8 mouse cellular contexts compared by ENCODE assay signal in the genomic region with DNA sequence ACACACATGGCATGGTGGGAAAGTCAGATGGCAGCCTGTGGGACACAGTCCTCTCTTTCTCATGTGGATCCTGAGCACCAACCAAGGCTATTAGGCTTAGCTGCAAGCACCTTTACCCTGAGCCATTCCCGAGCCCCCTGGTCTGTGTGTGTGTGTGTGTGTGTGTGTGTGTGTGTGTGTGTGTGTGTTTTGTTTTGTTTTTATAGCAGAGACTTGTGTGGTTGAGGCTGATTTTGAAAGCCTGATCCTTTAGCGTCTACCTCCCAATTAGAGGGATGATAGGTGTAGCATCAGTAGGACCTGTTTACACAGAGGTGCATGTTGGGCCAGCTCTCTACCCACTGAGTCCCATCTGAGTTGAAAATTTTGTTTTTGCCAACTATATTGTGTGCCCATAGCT. TPM values are rescaled to one million over a fixed set of nuclear protein-coding genes. Genes with fewer than 3 reads are reported as not detected.
DNase-seq lines count a peak whose midpoint lies in the region; ATAC-seq and TF ChIP-seq lines count a peak whose summit lies in the region.

No protein-coding gene starts in this region.

- no peak for ATAC-seq in heart, postnatal 0 days (ENCODE audit: insufficient read depth, low read depth)
- ATAC-seq in CD4-positive, CD25-positive, alpha-beta regulatory T cell, adult 4 months: no peak

- H3K4me3 ChIP-seq in heart, postnatal 0 days (ENCODE audit: low read depth, low read length): peak overlapping the region; percentile 70
- peak overlapping the region; percentile 55 to 81 for H3K4me3 ChIP-seq in MEL (ENCODE audit: control insufficient read depth in 1 of 2, insufficient read depth in 1 of 2, low read depth in 2 of 2, low read length in 2 of 2)
- peak overlapping the region; percentile 85 for H3K4me3 ChIP-seq in hindbrain, embryonic 10.5 days
- peak overlapping the region; percentile 85 for H3K4me3 ChIP-seq in midbrain, embryonic 10.5 days

- peak overlapping the region; percentile 80 for H3K9ac ChIP-seq in heart, postnatal 0 days (replicated peaks; ENCODE audit: low read depth, low read length)
- peak overlapping the region; percentile 82 for H3K9ac ChIP-seq in MEL (ENCODE audit: control insufficient read depth, low read depth, low read length, poor library complexity, severe bottlenecking)

- H3K27me3 ChIP-seq in heart, postnatal 0 days (ENCODE audit: control insufficient read depth, insufficient read depth, low read length): no peaks in the 10 kb centered on the region
- no peaks in the 10 kb centered on the region for H3K27me3 ChIP-seq in MEL (ENCODE audit: control insufficient read depth in 1 of 2, insufficient read depth in 2 of 2, low read length in 2 of 2)
- H3K27me3 ChIP-seq in hindbrain, embryonic 10.5 days (ENCODE audit: insufficient read depth, poor library complexity, severe bottlenecking): peaks cover 7% of the 10 kb centered on the region; the same call in 1 of the 2 replicates
- peaks cover 24% of the 10 kb centered on the region; the same call in 1 of the 2 replicates for H3K27me3 ChIP-seq in midbrain, embryonic 10.5 days (ENCODE audit: low read depth, poor library complexity, severe bottlenecking)

- DNase-seq in heart, postnatal 0 days (ENCODE audit: low spot score): no peak
- DNase-seq in heart, postnatal 14 days: no peak
- no peak for DNase-seq in MEL (ENCODE audit: low read depth, low spot score)
- no peak for DNase-seq in hindbrain, embryonic 10.5 days (ENCODE audit: low spot score)
- DNase-seq in midbrain, embryonic 10.5 days (ENCODE audit: low spot score): no peak
- no peak for DNase-seq in frontal cortex, postnatal 14 days (ENCODE audit: low spot score in 2 of 2)
- no peak for DNase-seq in gastrocnemius, adult 18-20 months (ENCODE audit: low spot score)

- no peaks in the 10 kb centered on the region for H3K9me3 ChIP-seq in heart, postnatal 0 days (replicated peaks; ENCODE audit: control insufficient read depth, low read length)
- H3K9me3 ChIP-seq in MEL (replicated peaks; ENCODE audit: insufficient read depth, low read length): no peaks in the 10 kb centered on the region
- no peaks in the 10 kb centered on the region for H3K9me3 ChIP-seq in hindbrain, embryonic 10.5 days
- no peaks in the 10 kb centered on the region for H3K9me3 ChIP-seq in midbrain, embryonic 10.5 days (replicated peaks)

- WGBS in heart, postnatal 0 days: 49% methylated on average over 2 of the region's 2 CpGs
- 56% methylated on average over 2 of the region's 2 CpGs for WGBS in hindbrain, embryonic 10.5 days
- WGBS in midbrain, embryonic 10.5 days: 54% methylated on average over 2 of the region's 2 CpGs

- intact Hi-C loops in heart, postnatal 14 days (cut with DNase I): no loop called here

- H3K4me1 ChIP-seq in heart, postnatal 0 days (ENCODE audit: control insufficient read depth, insufficient read depth): peaks cover 14% of the 10 kb centered on the region
- H3K4me1 ChIP-seq in MEL (ENCODE audit: control insufficient read depth in 1 of 2, insufficient read depth in 2 of 2, low read length in 2 of 2): peaks cover 2 to 15% of the 10 kb centered on the region in 2 experiments; a peak in 3 of 4 replicates
- H3K4me1 ChIP-seq in hindbrain, embryonic 10.5 days (replicated peaks): peaks cover 35% of the 10 kb centered on the region
- peaks cover 41% of the 10 kb centered on the region for H3K4me1 ChIP-seq in midbrain, embryonic 10.5 days

- peak overlapping the region; percentile 81 for H3K4me2 ChIP-seq in heart, postnatal 0 days (ENCODE audit: low read depth, low read length)

- TF ChIP-seq POLR2A in MEL (IDR thresholded peaks at IDR 0.05; ENCODE audit: control insufficient read depth in 1 of 2, insufficient read depth in 1 of 2, low read depth in 1 of 2, low read length in 2 of 2, poor library complexity in 1 of 2): no peak

- TF ChIP-seq CTCF in heart, postnatal 0 days (IDR thresholded peaks at IDR 0.05; ENCODE audit: low read depth): no peak
- no peak for TF ChIP-seq CTCF in MEL (IDR thresholded peaks at IDR 0.05 in 2 of 3, conservative IDR thresholded peaks at IDR 0.05 in 1 of 3; ENCODE audit: control insufficient read depth in 1 of 3, insufficient read depth in 1 of 3, low read depth in 2 of 3, low read length in 3 of 3, poor library complexity in 1 of 3, severe bottlenecking in 1 of 3)

- H3K79me2 ChIP-seq in MEL (ENCODE audit: control insufficient read depth, insufficient read depth, low read length, poor library complexity): peaks cover 4% of the 10 kb centered on the region; the same call in 1 of the 2 replicates

- TF ChIP-seq RAD21 in MEL (IDR thresholded peaks at IDR 0.05; ENCODE audit: low read depth, low read length): no peak

- peak overlapping the region; percentile 91 for H3K27ac ChIP-seq in heart, postnatal 0 days (ENCODE audit: low read depth)
- H3K27ac ChIP-seq in MEL (ENCODE audit: control insufficient read depth, low read depth, low read length): peak overlapping the region; percentile 76
- H3K27ac ChIP-seq in hindbrain, embryonic 10.5 days: peak overlapping the region; percentile 94
- peak overlapping the region; percentile 96 for H3K27ac ChIP-seq in midbrain, embryonic 10.5 days (replicated peaks)

- no peak for TF ChIP-seq EP300 in heart, postnatal 0 days (IDR thresholded peaks at IDR 0.05; ENCODE audit: low read depth)
- no peak for TF ChIP-seq EP300 in MEL (IDR thresholded peaks at IDR 0.05; ENCODE audit: low read depth in 1 of 2, low read length in 2 of 2)

- no peaks in the 10 kb centered on the region for H3K36me3 ChIP-seq in heart, postnatal 0 days (replicated peaks; ENCODE audit: control insufficient read depth, insufficient read depth, low read length)
- H3K36me3 ChIP-seq in MEL (ENCODE audit: control insufficient read depth in 1 of 2, insufficient read depth in 2 of 2, low read length in 2 of 2): peaks cover 0 to 6% of the 10 kb centered on the region in 2 experiments; a peak in 1 of 4 replicates
- no peaks in the 10 kb centered on the region for H3K36me3 ChIP-seq in hindbrain, embryonic 10.5 days
- H3K36me3 ChIP-seq in midbrain, embryonic 10.5 days: no peaks in the 10 kb centered on the region

RNA-seq across cellular contexts. Expression of a gene that starts 4.7 kb away (rescaled TPM):
- 1.5 and 2.6 TPM in 2 replicates for total RNA-seq in heart, postnatal 0 days (2014; rRNA removed; ENCODE audit: low replicate concordance)
- polyA plus RNA-seq in heart, postnatal 0 days (2015; fragmentation: Nextera tagmentation; extraction: Ambion mirVana): 2.3 and 2.6 TPM in 2 replicates
- total RNA-seq in heart, postnatal 14 days (2021): 1 to 10 TPM; 2.6 to 2.7 TPM
- total RNA-seq in MEL (2012; rRNA removed): 3.5 and 3.9 TPM in 2 replicates
- 1 to 10 TPM in 1 of 2 experiments, not detected in 1; 2.0 TPM for polyA plus RNA-seq in MEL (2012; ENCODE audit: insufficient read depth in 1 of 2, insufficient read length in 2 of 2, low read depth in 1 of 2, low replicate concordance in 2 of 2, missing spikeins in 1 of 2)
- polyA plus RNA-seq in hindbrain, embryonic 10.5 days (2016; fragmentation: Nextera tagmentation; extraction: Ambion mirVana): 3.6 and 5.7 TPM in 2 replicates
- 4.9 and 5.6 TPM in 2 replicates for polyA plus RNA-seq in midbrain, embryonic 10.5 days (2016; fragmentation: Nextera tagmentation; extraction: Ambion mirVana)
- polyA plus RNA-seq in CD4-positive, CD25-positive, alpha-beta regulatory T cell, adult 4 months (2017; shearing (Covaris generic)): 1 to 10 TPM; 7.1 to 7.5 TPM
- 1 to 10 TPM; 1.4 to 1.6 TPM for total RNA-seq in gastrocnemius, adult 18-20 months (2021)

RNA-seq across cellular contexts. Expression of a gene that starts 15.8 kb away (rescaled TPM):
- total RNA-seq in heart, postnatal 0 days (2014; rRNA removed; ENCODE audit: low replicate concordance): 48.5 and 54.5 TPM in 2 replicates
- 8.9 and 9.1 TPM in 2 replicates for polyA plus RNA-seq in heart, postnatal 0 days (2015; fragmentation: Nextera tagmentation; extraction: Ambion mirVana)
- 10 to 100 TPM in 1 of 2 experiments, 1 to 10 TPM in 1; 9.4 to 10.9 TPM for total RNA-seq in heart, postnatal 14 days (2021)
- total RNA-seq in MEL (2012; rRNA removed): 3.2 and 4.5 TPM in 2 replicates
- polyA plus RNA-seq in MEL (2012; ENCODE audit: insufficient read depth in 1 of 2, insufficient read length in 2 of 2, low read depth in 1 of 2, low replicate concordance in 2 of 2, missing spikeins in 1 of 2): 10 to 100 TPM in 1 of 2 experiments, not detected in 1; 14.6 TPM
- polyA plus RNA-seq in hindbrain, embryonic 10.5 days (2016; fragmentation: Nextera tagmentation; extraction: Ambion mirVana): 6.8 and 7.5 TPM in 2 replicates
- polyA plus RNA-seq in midbrain, embryonic 10.5 days (2016; fragmentation: Nextera tagmentation; extraction: Ambion mirVana): 5.8 and 5.9 TPM in 2 replicates
- 1 to 10 TPM; 1.2 to 3.8 TPM for polyA plus RNA-seq in CD4-positive, CD25-positive, alpha-beta regulatory T cell, adult 4 months (2017; shearing (Covaris generic))
- 10 to 100 TPM; 10.2 to 10.6 TPM for total RNA-seq in gastrocnemius, adult 18-20 months (2021)

RNA-seq across cellular contexts. Expression of a gene that starts 16.6 kb away (rescaled TPM):
- total RNA-seq in heart, postnatal 0 days (2014; rRNA removed; ENCODE audit: low replicate concordance): 10.9 and 24.7 TPM in 2 replicates
- 16.2 and 16.6 TPM in 2 replicates for polyA plus RNA-seq in heart, postnatal 0 days (2015; fragmentation: Nextera tagmentation; extraction: Ambion mirVana)
- 10 to 100 TPM; 10.7 to 11.0 TPM for total RNA-seq in heart, postnatal 14 days (2021)
- total RNA-seq in MEL (2012; rRNA removed): 8.2 and 10.5 TPM in 2 replicates
- 10 to 100 TPM in 1 of 2 experiments, not detected in 1; 38.2 TPM for polyA plus RNA-seq in MEL (2012; ENCODE audit: insufficient read depth in 1 of 2, insufficient read length in 2 of 2, low read depth in 1 of 2, low replicate concordance in 2 of 2, missing spikeins in 1 of 2)
- polyA plus RNA-seq in hindbrain, embryonic 10.5 days (2016; fragmentation: Nextera tagmentation; extraction: Ambion mirVana): 52.5 and 57.3 TPM in 2 replicates
- 49.3 and 58.7 TPM in 2 replicates for polyA plus RNA-seq in midbrain, embryonic 10.5 days (2016; fragmentation: Nextera tagmentation; extraction: Ambion mirVana)
- polyA plus RNA-seq in CD4-positive, CD25-positive, alpha-beta regulatory T cell, adult 4 months (2017; shearing (Covaris generic)): 10 to 100 TPM; 24.1 to 26.8 TPM
- total RNA-seq in gastrocnemius, adult 18-20 months (2021): 1 to 10 TPM; 4.4 to 4.7 TPM

RNA-seq across cellular contexts. Expression of a gene that starts 38.1 kb away (rescaled TPM):
- 1.7 and 2.7 TPM in 2 replicates for total RNA-seq in heart, postnatal 0 days (2014; rRNA removed; ENCODE audit: low replicate concordance)
- polyA plus RNA-seq in heart, postnatal 0 days (2015; fragmentation: Nextera tagmentation; extraction: Ambion mirVana): 0.38 and 0.44 TPM in 2 replicates
- total RNA-seq in heart, postnatal 14 days (2021): 1 to 10 TPM; 1.8 to 2.2 TPM
- total RNA-seq in MEL (2012; rRNA removed): 0.98 and 1.1 TPM in 2 replicates
- 1 to 10 TPM in 1 of 2 experiments, not detected in 1; 1.7 TPM for polyA plus RNA-seq in MEL (2012; ENCODE audit: insufficient read depth in 1 of 2, insufficient read length in 2 of 2, low read depth in 1 of 2, low replicate concordance in 2 of 2, missing spikeins in 1 of 2)
- 1.3 and 2.1 TPM in 2 replicates for polyA plus RNA-seq in hindbrain, embryonic 10.5 days (2016; fragmentation: Nextera tagmentation; extraction: Ambion mirVana)
- polyA plus RNA-seq in midbrain, embryonic 10.5 days (2016; fragmentation: Nextera tagmentation; extraction: Ambion mirVana): 1.4 and 2.0 TPM in 2 replicates
- polyA plus RNA-seq in CD4-positive, CD25-positive, alpha-beta regulatory T cell, adult 4 months (2017; shearing (Covaris generic)): 1 to 10 TPM; 3.6 to 3.8 TPM
- total RNA-seq in gastrocnemius, adult 18-20 months (2021): 1 to 10 TPM; 3.1 to 3.3 TPM

RNA-seq across cellular contexts. Expression of a gene that starts 43.3 kb away (rescaled TPM):
- 18.6 and 41.4 TPM in 2 replicates for total RNA-seq in heart, postnatal 0 days (2014; rRNA removed; ENCODE audit: low replicate concordance)
- polyA plus RNA-seq in heart, postnatal 0 days (2015; fragmentation: Nextera tagmentation; extraction: Ambion mirVana): 19.3 and 23.1 TPM in 2 replicates
- total RNA-seq in heart, postnatal 14 days (2021): 10 to 100 TPM in 1 of 2 experiments, 1 to 10 TPM in 1; 8.0 to 10.2 TPM
- 16.9 and 17.3 TPM in 2 replicates for total RNA-seq in MEL (2012; rRNA removed)
- 10 to 100 TPM in 1 of 2 experiments, not detected in 1; 31.9 TPM for polyA plus RNA-seq in MEL (2012; ENCODE audit: insufficient read depth in 1 of 2, insufficient read length in 2 of 2, low read depth in 1 of 2, low replicate concordance in 2 of 2, missing spikeins in 1 of 2)
- polyA plus RNA-seq in hindbrain, embryonic 10.5 days (2016; fragmentation: Nextera tagmentation; extraction: Ambion mirVana): 6.9 and 7.1 TPM in 2 replicates
- 6.0 and 8.8 TPM in 2 replicates for polyA plus RNA-seq in midbrain, embryonic 10.5 days (2016; fragmentation: Nextera tagmentation; extraction: Ambion mirVana)
- 1 to 10 TPM in 1 of 2 experiments, not detected in 1; 2.8 TPM for polyA plus RNA-seq in CD4-positive, CD25-positive, alpha-beta regulatory T cell, adult 4 months (2017; shearing (Covaris generic))
- 1 to 10 TPM; 4.5 to 6.1 TPM for total RNA-seq in gastrocnemius, adult 18-20 months (2021)
